Mouse (Mus musculus) CD4-positive, CD25-positive, alpha-beta regulatory T cell, adult 4 months (primary cell): ENCODE measurements at regions not wholly inside any gene's neighbourhood (a gene's known extent, or its start where the extent isn't known, plus 50 kb on each side); places are given as distances from the start of the nearest gene placed in this dataset.

Experiments
- ATAC-seq: one replicate; pipeline ENCODE4 v1.8.0; 2017

- no peak for ATAC-seq
Measured at GRCm38 (mm10) chr1:94217407-94217806, 165.1 kb upstream of the Pdcd1 start.

GRCm38 (mm10) chr1:94208929-94209328 is 156.6 kb upstream of the Pdcd1 start:
- ATAC-seq = no peak

GRCm38 (mm10) chr1:94207859-94208258 is 155.5 kb upstream of the Pdcd1 start:
- no peak for ATAC-seq

- ATAC-seq = no peak
Measured at GRCm38 (mm10) chr1:94203281-94203680, 150.9 kb upstream of the Pdcd1 start.

GRCm38 (mm10) chr1:94183876-94184275 is 131.5 kb upstream of the Pdcd1 start:
- ATAC-seq = no peak

- no peak for ATAC-seq
Measured at GRCm38 (mm10) chr1:94149958-94150357, 97.6 kb upstream of the Pdcd1 start.

GRCm38 (mm10) chr1:94147015-94147414 is 94.7 kb upstream of the Pdcd1 start:
- ATAC-seq = peak; percentile 57

GRCm38 (mm10) chr1:94140518-94140917 is 88.2 kb upstream of the Pdcd1 start:
- ATAC-seq = no peak

GRCm38 (mm10) chr1:94139445-94140062 is 87.2 kb upstream of the Pdcd1 start:
- ATAC-seq = no peak

GRCm38 (mm10) chr1:94136731-94137130 is 84.4 kb upstream of the Pdcd1 start:
- no peak for ATAC-seq
